Mouse (Mus musculus) T-cell, adult 2 months (primary cell): ENCODE data around the gene Rab3a.
A peak's percentile ranks its signal among the peaks of the same experiment; 100 is the strongest.

Experiments
- DNase-seq: peaks from one replicate; pipeline ENCODE4 v3.0.0; 2022; ENCODE audit warnings: low spot score

The Rab3a gene

GRCm38 (mm10) chr8:70758616-70759561 is 4.4 kb downstream of the Rab3a start:
- DNase-seq = no peak

- DNase-seq = no peak
These were observed 5.9 kb downstream of the Rab3a start for GRCm38 (mm10) chr8:70760350-70760749.

GRCm38 (mm10) chr8:70760775-70761406 is 6.4 kb downstream of the Rab3a start, which contains the start of gene Mpv17l2:
Gene Mpv17l2 (minus strand): TSS chr8:70760946.
- DNase-seq = peak; percentile 97

GRCm38 (mm10) chr8:70762118-70762517 is 7.6 kb downstream of the Rab3a start:
- no peak for DNase-seq

DNA sequence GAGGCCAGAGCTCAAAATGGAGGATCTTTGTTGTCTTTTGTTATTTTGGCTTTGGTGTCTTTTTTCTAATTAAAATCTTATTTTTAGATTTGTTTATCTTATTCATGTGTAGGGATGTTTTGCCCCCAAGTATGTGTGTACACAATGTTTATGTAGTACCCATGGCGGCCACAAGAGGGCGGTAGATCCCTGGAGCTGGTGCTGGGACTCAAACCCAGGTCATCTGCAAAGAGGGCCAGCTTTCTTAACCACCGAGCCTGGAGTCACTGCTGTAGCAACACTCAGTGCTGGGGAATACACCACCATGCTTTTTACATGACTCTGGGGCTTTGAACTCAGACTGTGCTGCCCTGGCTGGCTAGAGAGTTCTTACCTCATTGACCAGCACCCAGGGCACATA is 8.9 kb downstream of the Rab3a start:
- peak; percentile 50 for DNase-seq

GRCm38 (mm10) chr8:70764026-70764425 is 9.5 kb downstream of the Rab3a start:
- no peak for DNase-seq

- no peak for DNase-seq
These were observed 10.2 kb downstream of the Rab3a start for GRCm38 (mm10) chr8:70764676-70765075.

GRCm38 (mm10) chr8:70765329-70765728 is 10.8 kb downstream of the Rab3a start:
- DNase-seq = no peak

DNA sequence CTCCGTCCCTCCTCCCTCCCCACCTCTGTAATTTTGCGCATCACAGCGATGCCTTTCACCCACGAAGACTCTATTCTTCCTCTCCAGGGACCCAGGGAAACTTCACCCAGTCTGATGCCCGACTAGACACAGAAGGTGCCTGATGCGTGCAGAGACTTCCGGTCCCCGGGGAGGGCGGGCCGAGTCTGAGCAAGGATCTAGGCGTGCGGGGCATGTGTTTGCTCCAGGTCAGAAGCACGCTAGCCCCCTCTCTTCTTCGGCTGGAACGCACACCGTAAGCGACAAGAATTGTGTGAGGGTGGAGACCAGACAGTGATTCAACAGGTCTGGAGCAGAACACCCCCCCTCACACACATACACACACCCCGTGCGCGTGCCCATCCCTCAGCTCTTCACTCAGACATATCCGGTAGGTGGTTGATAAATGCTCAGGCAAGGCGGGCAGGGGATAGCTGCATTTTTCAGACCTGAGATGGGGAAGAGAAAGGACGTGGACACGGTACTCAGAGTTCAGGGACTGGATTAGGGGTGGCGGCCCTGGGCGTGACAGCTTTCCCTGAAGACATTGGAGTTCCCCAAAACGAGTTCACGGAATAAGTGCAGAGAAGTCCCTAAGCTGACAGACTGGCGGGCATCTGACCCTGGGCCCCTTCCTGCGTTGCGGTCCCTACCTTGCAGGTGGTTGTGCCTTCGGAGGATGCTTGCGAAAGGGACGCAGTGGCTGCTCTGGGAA is 11.5 kb downstream of the Rab3a start:
- DNase-seq = peak; percentile 78

DNA sequence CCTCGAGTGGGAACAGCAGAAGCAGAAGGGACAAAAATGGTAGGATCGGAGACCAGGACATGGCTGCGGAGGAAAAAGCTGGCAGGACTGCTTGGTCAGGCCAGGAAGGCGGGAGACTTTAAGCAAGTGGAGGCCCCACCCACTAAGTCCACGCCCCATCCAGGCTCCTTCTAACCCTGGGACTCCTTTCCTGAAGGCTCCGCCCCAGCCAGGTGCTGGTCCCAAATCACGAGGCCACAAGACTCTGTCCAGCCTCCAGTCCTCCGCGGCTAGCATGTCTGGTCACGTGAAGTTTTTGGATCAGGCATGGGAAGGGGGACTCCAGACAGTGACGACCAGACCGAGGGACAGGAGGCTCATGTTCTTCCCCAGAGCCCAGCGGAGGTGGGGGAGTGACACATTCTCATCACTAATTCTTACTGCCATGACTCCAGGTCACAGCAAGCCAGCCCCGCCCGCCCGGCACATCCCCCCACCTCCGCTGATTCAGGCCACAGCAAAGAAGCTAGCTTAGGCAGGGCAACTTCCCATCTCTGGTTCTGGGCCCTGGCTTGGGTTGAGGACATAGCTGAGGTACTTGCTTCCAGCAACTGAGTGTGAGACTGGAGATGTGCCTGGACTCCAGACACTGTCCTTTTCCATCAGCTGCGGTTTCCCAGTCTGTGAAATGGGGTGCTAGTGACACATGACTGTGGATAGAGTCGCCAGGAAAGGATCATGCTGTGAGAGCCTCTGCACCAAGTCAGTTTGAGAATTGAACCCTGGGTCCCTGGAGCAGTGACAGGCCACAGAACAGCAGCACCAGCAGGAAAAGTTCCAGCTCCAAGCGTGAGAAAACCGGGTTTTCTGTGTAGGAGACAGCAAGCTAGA is 12.3 kb downstream of the Rab3a start:
- no peak for DNase-seq

DNA sequence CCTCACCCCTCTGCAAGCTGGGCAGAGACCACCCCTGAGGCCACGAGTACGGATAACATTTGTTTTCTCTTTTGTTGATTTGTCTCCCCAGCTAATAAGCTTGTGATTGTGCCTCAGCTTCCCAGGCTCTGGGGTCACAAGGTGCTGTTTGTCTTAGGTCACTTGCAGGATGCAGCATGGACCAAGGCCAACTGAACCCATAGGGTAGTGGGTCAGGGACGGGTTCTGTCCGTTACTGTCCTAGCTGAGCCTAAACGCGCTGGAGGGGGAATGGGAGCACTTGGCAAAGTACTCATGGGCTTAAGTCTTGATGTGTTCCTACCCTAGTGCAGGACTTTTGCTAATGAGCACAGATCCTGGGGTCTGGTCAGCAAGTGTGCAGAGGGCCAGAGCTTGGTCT is 13.0 kb downstream of the Rab3a start:
- DNase-seq = no peak

GRCm38 (mm10) chr8:70768231-70768776 is 13.8 kb downstream of the Rab3a start:
- no peak for DNase-seq

GRCm38 (mm10) chr8:70768956-70769355 is 14.5 kb downstream of the Rab3a start:
- no peak for DNase-seq

DNA sequence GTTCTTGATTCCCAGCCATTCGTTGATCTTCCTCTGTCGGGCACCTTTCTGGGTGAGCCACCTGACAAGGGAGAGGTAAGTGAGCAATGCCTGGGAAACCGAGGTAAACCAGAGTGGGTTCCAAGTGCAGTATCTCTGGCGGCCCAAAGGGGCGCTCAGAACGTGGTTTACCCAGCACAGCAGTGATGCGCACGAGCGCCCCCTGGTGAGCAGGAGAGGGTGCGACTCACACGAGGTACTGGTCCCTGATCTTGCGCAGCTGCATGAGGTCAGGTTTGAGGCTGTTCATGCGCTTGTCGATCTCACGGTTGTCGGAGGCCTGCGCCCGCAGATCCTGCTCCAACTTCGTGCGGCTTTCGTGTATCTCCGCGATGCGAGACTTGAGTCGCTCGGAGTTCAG is 14.9 kb downstream of the Rab3a start:
- DNase-seq = peak; percentile 95

- DNase-seq = no peak
These were observed 15.4 kb downstream of the Rab3a start for GRCm38 (mm10) chr8:70769858-70770257.

DNA sequence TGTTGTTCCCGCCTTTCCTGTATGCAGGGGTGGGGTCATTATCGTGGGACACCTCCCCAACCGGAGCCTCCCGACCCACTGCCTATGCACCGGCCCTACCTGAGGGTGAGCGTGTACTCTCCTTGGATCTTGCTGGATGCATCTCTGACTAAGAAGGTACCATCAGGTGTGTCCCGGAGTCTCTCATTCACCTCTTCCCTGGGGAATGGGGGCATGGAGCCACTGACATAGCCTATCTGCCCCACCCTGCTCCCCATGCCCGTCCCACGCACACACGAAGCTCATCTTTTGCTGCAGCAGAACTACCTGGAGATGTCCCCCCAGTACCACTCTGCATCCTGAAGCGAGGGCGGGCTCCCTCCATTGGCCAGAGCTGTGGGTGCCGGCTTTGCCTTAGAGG is 16.3 kb downstream of the Rab3a start:
- DNase-seq = no peak

DNA sequence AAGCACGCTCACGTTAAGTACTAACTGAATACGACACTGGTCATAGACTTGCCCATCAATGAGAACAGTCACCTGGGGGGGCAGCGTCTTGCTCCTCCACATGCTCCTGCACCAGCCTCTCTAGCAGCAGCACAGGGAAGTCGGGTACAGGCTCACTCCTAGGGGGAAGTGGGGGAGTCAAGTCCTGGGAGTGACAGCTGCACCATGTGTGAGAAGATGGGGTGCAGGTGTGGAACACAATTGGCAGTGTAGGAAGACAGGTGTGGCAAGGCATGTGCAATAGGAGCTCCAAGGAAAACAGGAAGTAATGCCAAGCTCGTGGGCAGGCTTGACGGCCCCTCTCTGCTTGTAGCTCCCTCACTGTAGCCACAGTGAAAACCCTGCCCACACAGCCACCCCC is 16.7 kb downstream of the Rab3a start:
- no peak for DNase-seq

DNA sequence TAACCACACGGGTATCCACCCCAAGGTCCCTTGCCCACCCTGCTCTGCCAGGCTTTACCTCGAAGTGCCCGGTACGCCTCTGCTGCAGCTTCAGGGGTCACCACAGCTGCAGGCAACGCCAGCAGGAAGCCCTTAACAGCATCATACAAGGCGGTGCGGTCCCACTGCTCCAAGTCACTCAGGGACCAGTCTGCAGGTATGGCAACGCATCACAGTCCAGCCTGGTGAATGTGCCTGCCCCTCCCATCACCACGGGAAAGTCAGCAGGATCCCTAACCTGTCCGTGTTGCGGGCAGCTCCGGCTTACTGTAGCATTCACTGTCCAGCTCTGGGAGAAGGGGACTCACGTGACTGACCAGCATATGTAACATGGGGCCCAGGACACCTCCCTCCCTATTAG is 17.6 kb downstream of the Rab3a start:
- DNase-seq = no peak

- no peak for DNase-seq
These were observed 18.4 kb downstream of the Rab3a start for GRCm38 (mm10) chr8:70772890-70773289.

DNA sequence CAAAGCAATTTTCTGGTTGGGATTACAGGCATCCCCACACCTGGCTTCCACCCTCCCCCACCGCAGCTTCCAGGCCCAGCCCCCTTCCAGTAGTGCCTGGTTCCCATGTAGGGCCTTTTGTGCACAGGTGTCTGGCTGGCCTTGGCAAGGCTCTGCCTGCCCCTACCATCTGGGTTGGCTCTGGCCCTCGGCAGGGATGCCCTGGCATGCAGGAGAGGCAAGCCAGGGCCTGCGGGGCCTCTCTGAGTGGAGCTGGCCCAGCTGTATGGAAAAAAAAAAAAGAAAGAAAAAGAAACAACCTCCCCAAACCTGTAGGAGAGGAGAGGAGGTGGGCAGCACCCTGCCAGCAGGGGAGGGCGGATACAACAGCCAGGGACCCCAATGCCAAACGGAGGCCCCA is 18.9 kb downstream of the Rab3a start:
- no peak for DNase-seq

- DNase-seq = no peak
These were observed 19.4 kb downstream of the Rab3a start for GRCm38 (mm10) chr8:70773833-70774232.
